Mouse (Mus musculus) ES-E14 (cell line): ENCODE results near the gene Adamts2.

Experiments
- CHD2 ChIP-seq: IDR thresholded peaks from 2 replicates; pipeline ENCODE4 v1.6.1; 2014; ENCODE audit warnings: mild to moderate bottlenecking, low read depth, low read length, inconsistent platforms
- MAFK ChIP-seq: IDR thresholded peaks from 2 replicates; pipeline ENCODE4 v1.6.1; 2014; ENCODE audit warnings: mild to moderate bottlenecking, low read depth, low read length, inconsistent platforms; ENCODE audit not compliant: insufficient read depth

DNA sequence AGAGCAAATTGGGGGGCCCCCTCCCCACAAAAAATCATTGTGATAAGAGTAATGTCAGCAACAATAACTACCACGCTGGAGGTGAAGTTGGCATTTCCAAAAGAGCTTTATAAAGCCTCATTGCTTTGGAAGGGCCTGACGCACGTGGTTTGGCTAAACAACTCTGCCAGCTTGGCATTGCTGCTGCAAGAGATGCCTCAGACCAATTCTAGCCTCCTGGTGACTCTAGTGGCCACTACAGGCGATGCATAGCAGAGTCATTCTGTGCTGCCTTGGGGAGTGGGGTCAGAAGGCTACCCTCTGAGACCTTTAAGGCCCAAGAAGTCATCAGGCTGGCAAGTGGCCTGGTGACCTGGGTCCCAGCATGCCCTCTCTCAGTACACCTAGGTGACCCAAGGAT lies 132.2 kb downstream of the Adamts2 start:
- no peak for TF ChIP-seq MAFK
- no peak for TF ChIP-seq CHD2
